Mouse (Mus musculus) spleen, postnatal 4 days (tissue): ENCODE data around the gene Defb46.

Experiments used
- DNase-seq, 2 experiments: peaks; one replicate each; pipeline ENCODE4 v3.0.0; 2022; ENCODE audit warnings: low spot score in 2 of 2

Defb46 gene

DNA sequence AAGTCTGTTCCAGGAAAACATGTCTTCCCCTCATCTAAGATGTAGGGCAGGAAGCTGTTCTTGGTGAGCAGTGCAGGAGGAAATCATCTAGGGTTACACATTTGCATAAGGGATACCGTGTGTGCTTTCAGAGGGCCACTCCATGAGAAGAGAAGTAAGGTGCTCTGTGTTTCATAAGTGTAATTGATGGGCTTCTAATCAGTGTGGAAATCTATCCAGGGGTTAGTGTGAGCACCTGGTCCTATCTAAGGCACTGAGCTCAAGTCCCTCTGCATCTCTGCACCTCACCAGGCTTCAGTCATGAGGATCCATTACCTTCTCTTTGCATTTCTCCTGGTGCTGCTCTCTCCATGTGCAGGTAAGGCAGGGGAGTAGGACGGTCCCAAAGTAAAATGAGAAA is at the start of gene Defb46:
TSS of gene Defb46 (plus strand) at position 301 of the 400 bp plus-strand sequence.
- no peak for DNase-seq

DNA sequence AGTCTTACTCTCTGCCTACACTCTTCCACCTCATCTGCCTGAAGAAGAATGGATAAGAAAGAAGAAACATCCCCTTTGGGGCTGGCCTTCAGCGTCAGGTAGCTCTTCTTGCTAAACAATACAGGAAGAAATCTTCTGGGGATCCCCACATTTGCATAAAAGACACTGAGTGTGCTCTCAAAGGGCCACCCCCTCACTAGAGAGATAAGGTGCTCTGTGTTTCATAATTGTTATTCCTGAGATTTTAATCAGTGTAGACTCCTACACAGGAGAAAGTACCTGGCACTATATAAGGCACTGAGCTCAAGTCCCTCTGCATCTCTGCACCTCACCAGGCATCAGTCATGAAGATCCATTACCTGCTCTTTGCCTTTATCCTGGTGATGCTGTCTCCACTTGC is 14.6 kb upstream of the Defb46 start, which contains the start of gene Defb6:
TSS of gene Defb6 (plus strand) at position 318 of the 400 bp plus-strand sequence.
- no peak for DNase-seq

DNA sequence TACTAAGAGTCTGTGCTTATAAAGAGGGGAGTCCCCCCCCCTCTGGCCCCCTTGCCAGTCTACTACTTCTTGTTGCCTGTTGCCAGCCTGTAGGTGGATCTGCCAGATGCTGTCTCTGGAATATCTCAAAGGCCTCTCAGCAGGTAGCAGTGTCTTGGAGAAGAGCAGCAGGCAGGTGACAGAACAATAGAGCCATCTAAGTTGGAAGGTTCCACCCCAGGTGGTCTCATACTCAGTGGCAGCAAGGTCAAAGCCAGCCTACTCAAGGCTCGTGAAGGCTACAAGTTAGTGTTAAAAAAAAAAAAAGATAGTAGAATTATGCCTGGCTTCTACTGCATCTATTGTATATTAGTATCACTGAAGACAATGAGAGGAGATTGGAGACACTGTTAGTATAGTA is 1.6 kb upstream of the Defb46 start:
- DNase-seq: no peak

DNA sequence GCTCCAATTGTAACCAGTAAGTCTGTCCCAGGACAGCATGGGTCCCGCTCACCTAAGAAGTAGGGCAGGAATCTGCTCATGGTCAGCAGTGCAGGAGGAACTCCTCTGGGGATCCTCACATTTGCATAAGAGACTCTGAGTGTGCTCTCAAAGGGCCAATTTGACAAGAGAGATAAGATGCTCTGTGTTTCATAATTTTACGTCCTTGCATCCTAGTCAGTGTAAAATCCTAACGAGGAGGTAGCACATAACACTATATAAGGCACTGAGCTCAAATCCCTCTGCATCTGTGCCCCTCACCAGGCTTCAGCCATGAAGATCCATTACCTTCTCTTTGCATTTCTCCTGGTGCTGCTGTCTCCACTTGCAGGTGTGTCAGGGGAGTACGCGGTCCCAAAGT is 7.6 kb downstream of the Defb46 start, which contains the start of gene Defb5:
TSS of gene Defb5 (plus strand) at position 301 of the 400 bp plus-strand sequence.
- DNase-seq: no peak

DNA sequence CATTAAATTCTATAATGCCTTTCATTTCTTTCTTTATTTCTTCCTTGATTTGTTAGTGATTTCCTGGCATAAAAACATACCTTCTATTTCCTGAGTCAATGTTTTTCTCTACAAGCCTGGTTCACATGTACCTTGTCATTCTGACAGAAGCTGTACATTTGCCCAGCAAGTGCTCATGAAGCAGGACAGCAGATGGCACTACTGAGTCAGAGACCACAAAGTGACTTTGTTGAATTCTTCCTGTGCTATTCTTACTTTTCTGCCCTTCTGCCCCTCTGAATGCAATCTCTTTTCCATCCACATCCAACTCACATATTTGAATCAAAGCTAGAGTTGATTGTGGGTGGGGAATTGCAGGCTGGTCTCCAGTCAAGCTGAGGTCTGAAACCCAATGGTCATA is 18.4 kb downstream of the Defb46 start:
- no peak for DNase-seq

DNA sequence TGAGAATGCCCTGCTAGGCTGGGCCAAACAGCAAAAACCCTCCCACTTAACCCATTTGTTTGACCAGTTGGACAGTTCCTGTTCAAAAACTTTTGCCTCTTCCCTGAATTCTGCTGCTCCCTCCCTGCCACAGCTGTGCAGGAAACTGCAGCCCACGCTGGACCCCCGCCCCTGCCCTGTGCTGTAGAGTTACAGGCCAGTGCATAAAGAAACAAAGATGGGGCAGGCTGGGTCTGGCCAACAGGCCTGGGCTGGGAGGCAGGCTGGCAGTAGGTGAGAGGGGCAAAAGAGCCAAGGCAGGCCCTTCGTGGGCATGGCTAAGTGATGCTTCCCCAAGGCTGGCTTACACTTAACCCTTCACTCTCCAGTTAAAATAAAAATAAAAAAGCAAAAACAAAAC is 20.0 kb downstream of the Defb46 start:
- DNase-seq: no peak
